Mouse (Mus musculus) spleen, adult 2 months (tissue): Measurements from ENCODE around the gene App. TPM values are rescaled to one million over a fixed set of nuclear protein-coding genes. Genes with fewer than 3 reads are reported as not detected.

Experiments used
- DNase-seq, 2 experiments: peaks; one replicate each; pipeline versions ENCODE4 v3.0.0 to v3.0.0-alpha.2; 2012 to 2021; ENCODE audit warnings: low spot score in 2 of 2, low read depth in 1 of 2
- H3K27ac ChIP-seq: fragments of 200-500 bp; 2 replicates; pipeline ENCODE4 v1.5.1; 2012; ENCODE audit warnings: low read length, inconsistent platforms; ENCODE audit not compliant: insufficient read depth
- H3K27me3 ChIP-seq: fragments of 200-500 bp; 2 replicates; pipeline ENCODE4 v1.6.1; 2012; ENCODE audit warnings: mild to moderate bottlenecking, moderate library complexity, low read length, inconsistent platforms; ENCODE audit not compliant: control insufficient read depth, insufficient read depth
- H3K36me3 ChIP-seq: fragments of 200-500 bp; 2 replicates; pipeline ENCODE4 v1.6.1; 2012; ENCODE audit warnings: mild to moderate bottlenecking, low read length, inconsistent platforms; ENCODE audit not compliant: control insufficient read depth, insufficient read depth
- H3K4me1 ChIP-seq: fragments of 200-500 bp; 2 replicates; pipeline ENCODE4 v1.6.1; 2011; ENCODE audit warnings: inconsistent platforms; ENCODE audit not compliant: control insufficient read depth, insufficient read depth, insufficient read length
- H3K4me3 ChIP-seq: fragments of 200-500 bp; 2 replicates; pipeline ENCODE4 v1.5.1; 2011; ENCODE audit warnings: mild to moderate bottlenecking, inconsistent platforms; ENCODE audit not compliant: insufficient read depth, insufficient read length; ENCODE audit errors: extremely low read depth
- CTCF ChIP-seq: fragments of 200-500 bp; IDR thresholded peaks from 2 replicates; pipeline ENCODE4 v1.5.1; 2011; ENCODE audit warnings: mild to moderate bottlenecking, inconsistent platforms; ENCODE audit not compliant: insufficient read depth, insufficient read length, insufficient replicate concordance; ENCODE audit errors: extremely low read depth
- POLR2A ChIP-seq: fragments of 200-500 bp; IDR thresholded peaks from 2 replicates; pipeline ENCODE4 v1.6.1; 2011; ENCODE audit warnings: low read depth, low read length, inconsistent platforms
- WGBS: fragments of 180-500 bp; shearing (Covaris S2); methylation state at CpG from one replicate; pipeline ENCODE4 v1.1.7; 2018; 5-methylcytosine and 5-hydroxymethylcytosine counted together
- polyA plus RNA-seq: library from polyadenylated mRNA; depleted of rRNA; stranded (reverse); fragments of >200 nt; gene quantifications from 2 replicates; pipeline ENCODE4 v1.2.3, GENCODE M21; 2012

The App gene
- polyA plus RNA-seq, 1 experiment = 80.0 TPM

DNA sequence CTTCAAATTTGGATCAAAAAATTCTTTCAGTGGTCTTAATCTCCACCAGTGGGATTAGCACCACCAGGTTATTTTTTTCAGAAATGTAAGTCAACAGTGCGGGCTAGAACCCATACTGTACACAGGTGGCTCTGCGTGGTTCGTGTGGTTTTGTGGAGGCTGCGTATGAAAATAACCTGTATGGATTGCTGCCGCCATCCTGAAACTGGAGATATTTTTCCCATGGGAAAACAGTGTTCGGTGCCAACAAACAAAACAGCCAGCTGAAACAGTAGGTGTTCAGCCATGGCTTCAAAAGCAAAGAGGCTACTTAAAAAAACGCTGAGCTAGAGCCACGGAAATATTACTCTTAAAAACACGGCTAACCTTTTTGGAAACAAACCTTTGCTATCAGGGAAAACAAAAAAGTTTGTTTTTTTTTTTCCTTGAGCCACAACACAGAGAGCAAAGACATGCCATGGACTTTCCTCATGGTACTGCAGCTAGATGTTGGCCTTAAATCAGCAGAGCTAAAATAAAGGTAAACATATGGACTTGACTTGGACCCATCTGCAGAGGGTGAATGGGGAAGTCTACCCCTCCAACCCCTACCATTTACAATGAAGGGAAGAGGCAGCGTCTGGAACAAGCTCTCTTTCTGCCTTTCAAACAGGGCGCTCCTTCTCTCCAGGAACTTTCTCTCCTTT is 45.8 kb downstream of the App start:
- Histone ChIP-seq H3K4me3 (no peak overlapping the region), H3K36me3 (no peaks in the 10 kb centered on the region), H3K4me1 (no peaks in the 10 kb centered on the region), H3K27me3 (no peaks in the 10 kb centered on the region), H3K27ac (no peak overlapping the region)
- DNase-seq = no peak
- 90% methylated on average over 11 of the region's 11 CpGs for WGBS
- TF ChIP-seq POLR2A (no peak), CTCF (no peak)

GRCm38 (mm10) chr16:85124649-85125048 is 48.9 kb downstream of the App start:
- no peak for TF ChIP-seq CTCF
- TF ChIP-seq POLR2A = no peak
- Histone ChIP-seq H3K36me3 (no peaks in the 10 kb centered on the region), H3K27ac (no peak overlapping the region), H3K4me3 (no peak overlapping the region), H3K4me1 (no peaks in the 10 kb centered on the region), H3K27me3 (no peaks in the 10 kb centered on the region)
- DNase-seq = no peak
- 87% methylated on average over 4 of the region's 4 CpGs for WGBS

DNA sequence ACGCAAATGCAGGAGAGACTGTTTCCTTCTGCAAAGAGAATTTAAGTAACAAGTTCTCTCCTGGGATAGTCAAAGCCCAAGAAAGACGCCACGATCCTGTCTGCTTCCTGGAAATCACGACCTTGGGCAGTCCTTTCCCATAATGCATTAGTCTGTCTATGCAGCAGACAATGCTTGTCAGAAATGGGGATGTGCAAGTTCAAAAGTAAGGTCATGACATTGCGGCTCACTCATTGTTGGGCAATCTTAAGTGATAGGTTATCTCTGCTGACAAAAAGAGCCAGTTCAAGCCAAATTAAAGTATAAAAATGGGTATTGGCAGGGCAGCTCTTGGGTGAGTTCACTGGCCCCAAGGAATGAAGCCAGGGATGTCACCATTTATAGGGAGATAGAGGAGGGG is 51.6 kb downstream of the App start:
- Histone ChIP-seq H3K4me1 (no peaks in the 10 kb centered on the region), H3K4me3 (no peak overlapping the region), H3K27ac (no peak overlapping the region), H3K27me3 (no peaks in the 10 kb centered on the region), H3K36me3 (no peaks in the 10 kb centered on the region)
- no peak for DNase-seq
- WGBS = 84% methylated on average over 5 of the region's 5 CpGs
- no peak for TF ChIP-seq CTCF
- TF ChIP-seq POLR2A = no peak

GRCm38 (mm10) chr16:85118916-85119315 is 54.6 kb downstream of the App start:
- Histone ChIP-seq H3K27me3 (no peaks in the 10 kb centered on the region), H3K36me3 (no peaks in the 10 kb centered on the region), H3K27ac (no peak overlapping the region), H3K4me3 (no peak overlapping the region), H3K4me1 (no peaks in the 10 kb centered on the region)
- 91% methylated on average over 6 of the region's 6 CpGs for WGBS
- DNase-seq = no peak
- TF ChIP-seq POLR2A (no peak), CTCF (no peak)

- Histone ChIP-seq H3K27ac (no peak overlapping the region), H3K27me3 (no peaks in the 10 kb centered on the region), H3K4me3 (no peak overlapping the region), H3K36me3 (no peaks in the 10 kb centered on the region), H3K4me1 (no peaks in the 10 kb centered on the region)
- TF ChIP-seq POLR2A = no peak
- TF ChIP-seq CTCF = no peak
- WGBS = 83% methylated on average over 1 of the region's 1 CpGs
- DNase-seq = no peak
Observed at GRCm38 (mm10) chr16:85117541-85117940, 56.0 kb downstream of the App start.

GRCm38 (mm10) chr16:85115837-85116236 is 57.7 kb downstream of the App start:
- WGBS = 89% methylated on average over 5 of the region's 5 CpGs
- H3K27ac ChIP-seq = no peak overlapping the region
- TF ChIP-seq CTCF = no peak
- TF ChIP-seq POLR2A = no peak
- DNase-seq = no peak
- no peak overlapping the region for H3K4me3 ChIP-seq
- no peaks in the 10 kb centered on the region for H3K27me3 ChIP-seq
- H3K36me3 ChIP-seq = no peaks in the 10 kb centered on the region
- no peaks in the 10 kb centered on the region for H3K4me1 ChIP-seq

DNA sequence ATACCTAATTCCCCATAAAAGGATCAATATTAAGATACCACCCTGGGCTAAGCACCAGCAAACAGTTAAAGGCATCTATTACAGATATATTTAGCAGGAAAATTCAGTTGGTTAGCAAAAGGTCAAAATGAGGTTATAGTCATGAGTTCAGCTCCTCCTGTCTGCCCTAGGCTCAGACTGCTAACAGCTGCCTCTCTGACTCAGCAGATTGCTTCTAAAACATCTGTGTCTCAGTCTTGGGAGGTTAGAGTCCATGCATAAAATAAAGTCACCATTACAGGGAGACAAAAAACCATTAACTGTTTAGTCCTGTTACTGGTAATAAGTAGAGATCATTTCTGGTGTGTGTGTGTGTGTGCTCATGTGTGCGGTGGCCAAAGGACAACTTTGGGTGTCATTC is 58.8 kb downstream of the App start:
- TF ChIP-seq POLR2A (no peak), CTCF (no peak)
- no peaks in the 10 kb centered on the region for H3K27me3 ChIP-seq
- H3K4me3 ChIP-seq = no peak overlapping the region
- 92% methylated on average over 1 of the region's 1 CpGs for WGBS
- no peaks in the 10 kb centered on the region for H3K36me3 ChIP-seq
- DNase-seq = no peak
- H3K27ac ChIP-seq = no peak overlapping the region
- H3K4me1 ChIP-seq = no peaks in the 10 kb centered on the region
